Mouse (Mus musculus) lung, postnatal 0 days (tissue): Measurements from ENCODE around the gene Abr. TPM values are rescaled to one million over a fixed set of nuclear protein-coding genes. Genes with fewer than 3 reads are reported as not detected.

ENCODE experiments used
- ATAC-seq: fragments of 200-750 bp; cut with Nextera tagmentation; 2 replicates; pipeline ENCODE4 v1.8.0; 2017; ENCODE audit warnings: moderate library complexity
- DNase-seq: peaks from one replicate; pipeline ENCODE4 v3.0.0-alpha.2; 2016; ENCODE audit warnings: low spot score
- H3K27ac ChIP-seq: fragments of 300-500 bp; sonication (generic); 2 replicates; pipeline ENCODE4 v1.5.1; 2014; ENCODE audit warnings: antibody characterized with exemption, mild to moderate bottlenecking, low read length, mixed read lengths
- H3K27me3 ChIP-seq: fragments of 300-500 bp; sonication (generic); replicated peaks from 2 replicates; pipeline ENCODE4 v1.6.1; 2014; ENCODE audit warnings: low read length, mixed read lengths; ENCODE audit not compliant: insufficient read depth
- H3K36me3 ChIP-seq: fragments of 300-500 bp; sonication (generic); 2 replicates; pipeline ENCODE4 v1.6.1; 2014; ENCODE audit warnings: low read length, mixed read lengths; ENCODE audit not compliant: insufficient read depth
- H3K4me1 ChIP-seq: fragments of 300-500 bp; sonication (generic); 2 replicates; pipeline ENCODE4 v1.6.1; 2014; ENCODE audit warnings: antibody characterized with exemption, low read depth, low read length, mixed read lengths; ENCODE audit not compliant: insufficient read depth
- H3K4me2 ChIP-seq: fragments of 300-500 bp; sonication (generic); replicated peaks from 2 replicates; pipeline ENCODE4 v1.6.1; 2014; ENCODE audit warnings: low read depth, mild to moderate bottlenecking, low read length, moderate library complexity, mixed read lengths
- H3K4me3 ChIP-seq: fragments of 300-500 bp; sonication (generic); 2 replicates; pipeline ENCODE4 v1.5.1; 2014; ENCODE audit warnings: low read depth, low read length
- H3K9ac ChIP-seq: fragments of 300-500 bp; sonication (generic); replicated peaks from 2 replicates; pipeline ENCODE4 v1.6.1; 2014; ENCODE audit warnings: low read depth, mild to moderate bottlenecking
- H3K9me3 ChIP-seq: fragments of 300-500 bp; sonication (generic); 2 replicates; pipeline ENCODE4 v1.6.1; 2016; ENCODE audit warnings: low read length, mixed read lengths
- CTCF ChIP-seq: IDR thresholded peaks from 2 replicates; pipeline ENCODE4 v1.5.1; 2016; ENCODE audit warnings: antibody characterized with exemption, mild to moderate bottlenecking
- EP300 ChIP-seq: IDR thresholded peaks from 2 replicates; pipeline ENCODE4 v1.6.1; 2016; ENCODE audit warnings: antibody characterized with exemption, mild to moderate bottlenecking, control low read depth
- WGBS: fragments of 180-500 bp; shearing (Covaris S2); extraction: QIAGEN DNeasy Blood & Tissue Kit; methylation state at CpG from one replicate; pipeline ENCODE4 v1.1.7; 2014; 5-methylcytosine and 5-hydroxymethylcytosine counted together
- polyA plus RNA-seq: library from polyadenylated mRNA; unstranded; fragments of >200 nt; fragmentation: Nextera tagmentation; extraction: Ambion mirVana; gene quantifications from 2 replicates; pipeline ENCODE4 v1.2.1, GENCODE M21; 2015

Gene Abr
- polyA plus RNA-seq, 1 experiment from 2014 or later, result 17.2 TPM

DNA sequence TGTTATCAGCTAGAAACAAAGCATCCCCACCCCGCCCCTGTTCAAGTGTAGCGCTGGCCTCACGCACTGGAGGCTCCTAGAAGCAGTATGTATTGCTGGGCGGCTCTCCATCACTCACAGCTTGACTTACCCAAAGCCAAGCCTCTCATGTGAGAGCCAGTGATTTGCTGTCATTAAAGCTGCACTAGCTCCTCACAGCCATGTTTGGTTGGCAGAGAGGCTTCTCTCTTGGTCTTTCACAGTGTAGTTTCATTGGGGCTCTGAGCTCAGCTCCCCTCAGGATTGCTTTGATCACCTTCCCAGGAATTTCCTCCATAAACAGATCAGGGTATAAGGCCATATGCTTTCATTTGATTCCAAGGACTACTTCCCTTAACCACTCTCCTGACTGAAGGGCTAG, 208.9 kb downstream of the Abr start:
- no peak overlapping the region for H3K4me3 ChIP-seq
- DNase-seq, result no peak
- WGBS, result 66% methylated on average over 4 of the region's 4 CpGs
- no peaks in the 10 kb centered on the region for H3K27me3 ChIP-seq
- H3K4me1 ChIP-seq, result no peaks in the 10 kb centered on the region
- H3K9ac ChIP-seq, result no peak overlapping the region
- no peaks in the 10 kb centered on the region for H3K9me3 ChIP-seq
- peak; percentile 43 for ATAC-seq
- 0 out of 2 replicates have a peak, but pooled peaks cover 15% of the 10 kb centered on the region for H3K36me3 ChIP-seq
- H3K27ac ChIP-seq, result no peak overlapping the region
- no peak overlapping the region for H3K4me2 ChIP-seq
- TF ChIP-seq CTCF (no peak), EP300 (no peak)

DNA sequence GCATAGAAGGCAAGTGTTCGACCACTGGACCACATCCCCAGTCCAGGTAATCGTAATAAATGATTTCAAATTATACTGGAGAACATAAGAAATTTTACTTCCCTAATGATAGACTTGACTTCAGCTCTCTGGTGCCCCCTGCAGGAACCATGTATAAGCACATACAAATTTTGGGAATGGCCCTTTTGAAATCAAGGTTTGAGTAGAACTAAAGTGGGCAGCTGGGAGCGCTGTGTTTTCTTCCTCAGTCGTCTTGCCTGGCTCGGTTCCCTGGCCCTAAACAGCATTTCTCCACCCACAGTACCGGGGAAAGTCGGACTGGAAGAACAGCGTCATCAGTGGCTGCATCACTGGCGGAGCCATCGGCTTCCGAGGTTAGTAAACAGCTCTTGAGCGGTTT, 211.3 kb downstream of the Abr start:
- peak; percentile 84 for DNase-seq

DNA sequence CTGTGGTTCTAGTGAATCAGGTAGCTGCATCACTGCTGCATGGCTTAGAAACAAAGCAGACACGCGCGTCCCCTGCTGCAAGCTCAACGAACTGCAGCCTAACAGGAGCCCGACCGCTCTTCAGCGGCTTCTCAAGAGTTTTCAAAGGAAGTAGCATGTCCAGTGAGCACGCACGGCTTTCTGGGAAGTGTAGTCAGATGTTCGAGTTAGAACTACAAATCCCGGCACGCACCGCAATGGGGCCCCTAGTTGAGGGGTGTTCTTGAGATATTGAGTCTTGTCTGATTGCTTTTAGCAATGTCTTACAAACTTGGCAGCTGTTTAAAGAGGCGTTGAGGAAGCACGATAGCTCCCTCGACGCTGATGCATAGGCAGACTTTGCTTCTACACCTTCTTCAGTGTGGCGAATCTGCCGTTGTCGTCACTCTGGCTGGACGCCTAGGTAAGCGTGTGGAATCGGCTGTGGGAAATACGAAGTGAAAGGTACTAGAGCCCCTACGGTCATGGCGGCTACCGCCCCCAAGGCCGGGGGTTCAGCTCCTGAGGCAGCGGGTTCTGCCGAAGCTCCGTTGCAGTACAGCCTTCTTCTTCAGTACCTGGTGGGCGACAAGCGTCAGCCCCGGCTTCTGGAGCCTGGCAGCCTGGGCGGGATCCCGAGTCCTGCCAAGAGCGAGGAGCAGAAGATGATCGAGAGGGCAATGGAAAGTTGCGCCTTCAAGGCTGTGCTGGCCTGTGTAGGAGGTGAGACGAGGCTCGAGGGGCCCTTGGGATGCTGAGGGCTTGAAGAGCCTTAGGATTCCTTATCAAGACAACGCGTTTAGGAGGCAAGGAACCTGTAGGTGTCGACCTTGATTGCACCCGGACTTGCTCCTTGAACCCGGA, 215.2 kb downstream of the Abr start, which contains the start of gene Timm22:
TSS of gene Timm22 (plus strand) at position 251 of the 882 bp plus-strand sequence.
- peak within 1 kb of the TSS; percentile 88 for H3K4me3 ChIP-seq
- peak within 1 kb of the TSS; percentile 94 for H3K9ac ChIP-seq
- peak; percentile 98 for DNase-seq
- no peaks in the 10 kb centered on the region for H3K4me1 ChIP-seq
- no peaks in the 10 kb centered on the region for H3K36me3 ChIP-seq
- ATAC-seq, result peak; percentile 97
- H3K9me3 ChIP-seq, result no peaks in the 10 kb centered on the region
- H3K27me3 ChIP-seq, result no peaks in the 10 kb centered on the region
- peak within 1 kb of the TSS; percentile 64 for H3K27ac ChIP-seq
- peak within 1 kb of the TSS; percentile 92 for H3K4me2 ChIP-seq
- TF ChIP-seq CTCF (peak; percentile 99), EP300 (peak; percentile 54; the same call in 1 of the 2 replicates)
- WGBS, result under 1% methylated on average over 46 of the region's 46 CpGs

More for the DNA sequence above, 211.3 kb downstream of the Abr start:
- H3K27ac ChIP-seq, result no peak overlapping the region
- H3K4me3 ChIP-seq, result no peak overlapping the region
- no peak overlapping the region for H3K9ac ChIP-seq
- H3K36me3 ChIP-seq, result no peaks in the 10 kb centered on the region
- WGBS, result 53% methylated on average over 12 of the region's 12 CpGs
- no peaks in the 10 kb centered on the region for H3K4me1 ChIP-seq
- no peak overlapping the region for H3K4me2 ChIP-seq
- TF ChIP-seq CTCF, result peak; percentile 77
- no peak for TF ChIP-seq EP300
- ATAC-seq, result no peak
- H3K27me3 ChIP-seq, result no peaks in the 10 kb centered on the region
- no peaks in the 10 kb centered on the region for H3K9me3 ChIP-seq

GRCm38 (mm10) chr11:76405626-76406264, 216.4 kb downstream of the Abr start:
- no peak overlapping the region for H3K27ac ChIP-seq
- no peak overlapping the region for H3K4me2 ChIP-seq
- WGBS, result 78% methylated on average over 5 of the region's 5 CpGs
- H3K9me3 ChIP-seq, result no peaks in the 10 kb centered on the region
- DNase-seq, result no peak
- H3K4me1 ChIP-seq, result no peaks in the 10 kb centered on the region
- H3K27me3 ChIP-seq, result no peaks in the 10 kb centered on the region
- H3K36me3 ChIP-seq, result no peaks in the 10 kb centered on the region
- ATAC-seq, result no peak
- no peak overlapping the region for H3K4me3 ChIP-seq
- TF ChIP-seq CTCF, result no peak
- TF ChIP-seq EP300, result no peak
- H3K9ac ChIP-seq, result no peak overlapping the region

- Histone ChIP-seq H3K4me1 (no peaks in the 10 kb centered on the region), H3K27ac (no peak overlapping the region), H3K4me3 (no peak overlapping the region), H3K27me3 (no peaks in the 10 kb centered on the region), H3K9ac (no peak overlapping the region), H3K4me2 (no peak overlapping the region), H3K36me3 (no peaks in the 10 kb centered on the region), H3K9me3 (no peaks in the 10 kb centered on the region)
- no peak for DNase-seq
- 46% methylated on average over 4 of the region's 4 CpGs for WGBS
- ATAC-seq, result no peak
- TF ChIP-seq EP300 (no peak), CTCF (no peak)
Observed at GRCm38 (mm10) chr11:76405113-76405512, 217.0 kb downstream of the Abr start.

- TF ChIP-seq EP300, result no peak
- TF ChIP-seq CTCF, result no peak
- Histone ChIP-seq H3K27me3 (no peaks in the 10 kb centered on the region), H3K4me3 (no peak overlapping the region), H3K4me1 (no peaks in the 10 kb centered on the region), H3K9me3 (no peaks in the 10 kb centered on the region), H3K4me2 (no peak overlapping the region), H3K36me3 (no peaks in the 10 kb centered on the region), H3K27ac (no peak overlapping the region), H3K9ac (no peak overlapping the region)
- no peak for DNase-seq
- 63% methylated on average over 10 of the region's 10 CpGs for WGBS
- no peak for ATAC-seq
Observed at GRCm38 (mm10) chr11:76401398-76401797, 220.7 kb downstream of the Abr start.
